Mouse (Mus musculus) c-Kit-positive CD71-positive TER-119-positive erythroid progenitor cells, embryonic 14.5 days (primary cell): ENCODE results near the gene Gorasp1.
A peak's percentile ranks its signal among the peaks of the same experiment; 100 is the strongest.

ENCODE experiments used
- DNase-seq: peaks from one replicate; pipeline ENCODE4 v3.0.0-alpha.2; 2013; ENCODE audit warnings: low spot score

Gene Gorasp1

DNA sequence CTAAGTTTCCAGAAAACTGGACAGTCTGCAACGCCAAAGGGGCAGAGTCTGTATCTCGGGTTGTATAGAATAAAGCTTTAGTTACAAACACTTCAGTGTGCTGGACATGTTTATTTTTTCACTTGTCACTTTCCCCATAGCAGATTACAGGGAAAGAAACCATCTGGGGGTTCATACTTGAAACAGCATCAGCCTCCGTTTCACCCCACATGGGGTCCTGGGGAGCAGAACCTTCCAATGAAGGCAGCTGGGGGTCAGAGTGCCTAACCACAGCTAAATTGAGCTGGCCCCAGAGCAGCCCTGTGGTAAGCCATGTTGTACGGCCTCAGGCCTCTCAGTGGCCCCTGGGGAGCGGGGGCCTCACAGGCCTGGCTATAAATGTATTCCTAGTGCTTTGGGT is 10.9 kb downstream of the Gorasp1 start:
- no peak for DNase-seq

DNA sequence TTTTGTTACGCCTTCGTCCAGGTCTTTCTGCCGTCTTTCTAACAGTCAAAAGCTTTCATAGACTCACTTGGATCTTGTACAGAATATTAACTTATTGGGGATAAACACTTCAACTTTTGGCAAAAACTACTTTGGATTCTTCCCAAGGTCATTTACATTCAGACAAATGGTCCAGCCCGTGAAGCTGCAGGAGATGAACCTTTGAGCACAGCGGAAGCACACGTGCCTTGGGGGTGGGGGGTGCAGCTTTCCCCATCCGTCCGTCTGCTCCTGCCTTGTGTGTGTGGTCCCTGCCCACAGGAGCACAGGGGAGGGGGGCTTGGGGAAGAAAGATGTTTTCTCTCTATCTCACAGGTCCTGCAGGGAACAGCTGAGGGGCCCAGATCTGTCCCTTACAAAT is 11.6 kb downstream of the Gorasp1 start:
- DNase-seq, result no peak

DNA sequence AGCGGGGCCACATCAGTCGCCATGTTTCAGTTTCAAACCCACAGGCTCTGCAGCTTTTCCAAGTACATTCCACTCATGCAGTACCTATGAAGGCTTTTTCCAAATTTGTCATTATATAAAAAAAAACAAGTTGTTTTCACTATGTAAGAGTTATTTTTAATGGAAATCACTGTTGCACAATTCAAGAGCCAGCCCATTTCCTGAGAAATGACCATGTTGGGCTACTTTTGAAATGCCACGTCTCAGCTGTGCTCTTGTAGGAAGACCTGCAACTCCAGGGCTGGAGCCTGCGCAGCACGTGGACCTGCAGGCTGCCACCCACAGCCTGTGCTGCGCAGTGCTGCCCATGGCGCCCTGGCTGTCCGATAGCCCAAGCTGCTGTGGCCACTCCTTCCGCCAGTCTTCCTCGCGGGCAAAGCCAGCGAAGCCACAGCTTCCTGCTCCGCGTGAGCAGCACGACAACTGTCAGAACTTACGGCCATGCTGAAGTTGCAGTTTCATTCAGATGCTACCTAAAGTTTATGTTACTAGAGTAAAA is 12.2 kb downstream of the Gorasp1 start:
- DNase-seq, result no peak

GRCm38 (mm10) chr9:119923462-119923861 is 13.9 kb downstream of the Gorasp1 start:
- DNase-seq, result no peak

GRCm38 (mm10) chr9:119919858-119920257 is 17.5 kb downstream of the Gorasp1 start:
- no peak for DNase-seq

DNA sequence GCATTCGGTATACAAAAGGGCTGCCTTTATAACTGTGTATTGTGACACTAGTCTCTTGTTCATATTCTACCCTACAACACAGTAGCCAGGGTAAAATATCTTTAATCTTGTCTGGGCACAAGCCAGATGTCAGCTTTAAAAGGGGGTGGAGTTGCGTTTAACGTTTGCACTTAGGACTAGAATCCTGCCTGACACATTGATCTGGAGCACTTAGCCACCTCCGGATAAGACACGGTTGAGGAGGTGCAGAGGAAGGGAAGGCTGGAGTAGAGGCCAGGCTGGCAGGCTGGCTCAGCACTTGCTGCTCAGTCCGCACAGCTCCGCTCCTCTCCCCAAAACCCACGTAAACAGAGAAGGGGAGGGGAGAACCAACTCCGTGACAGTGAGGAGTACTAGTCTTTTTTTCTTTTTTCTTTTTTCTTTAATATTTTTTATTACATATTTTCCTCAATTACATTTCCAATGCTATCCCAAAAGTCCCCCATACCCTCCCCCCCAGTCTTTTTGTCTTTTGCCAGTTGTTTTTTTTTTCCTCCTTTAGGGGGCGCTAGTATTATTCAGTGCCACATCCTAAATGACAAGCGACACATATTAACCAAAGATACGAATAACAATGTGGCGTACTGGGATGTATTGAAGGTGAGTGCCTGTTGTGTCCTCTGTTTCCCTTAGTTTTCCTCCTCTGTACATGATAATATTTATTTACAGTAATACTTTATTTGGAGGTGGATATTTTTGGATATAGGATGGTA is 24.1 kb downstream of the Gorasp1 start:
- DNase-seq, result no peak

- no peak for DNase-seq
Measured at GRCm38 (mm10) chr9:119909931-119910330, 27.4 kb downstream of the Gorasp1 start.

- no peak for DNase-seq
Measured at GRCm38 (mm10) chr9:119908708-119909107, 28.7 kb downstream of the Gorasp1 start.

DNA sequence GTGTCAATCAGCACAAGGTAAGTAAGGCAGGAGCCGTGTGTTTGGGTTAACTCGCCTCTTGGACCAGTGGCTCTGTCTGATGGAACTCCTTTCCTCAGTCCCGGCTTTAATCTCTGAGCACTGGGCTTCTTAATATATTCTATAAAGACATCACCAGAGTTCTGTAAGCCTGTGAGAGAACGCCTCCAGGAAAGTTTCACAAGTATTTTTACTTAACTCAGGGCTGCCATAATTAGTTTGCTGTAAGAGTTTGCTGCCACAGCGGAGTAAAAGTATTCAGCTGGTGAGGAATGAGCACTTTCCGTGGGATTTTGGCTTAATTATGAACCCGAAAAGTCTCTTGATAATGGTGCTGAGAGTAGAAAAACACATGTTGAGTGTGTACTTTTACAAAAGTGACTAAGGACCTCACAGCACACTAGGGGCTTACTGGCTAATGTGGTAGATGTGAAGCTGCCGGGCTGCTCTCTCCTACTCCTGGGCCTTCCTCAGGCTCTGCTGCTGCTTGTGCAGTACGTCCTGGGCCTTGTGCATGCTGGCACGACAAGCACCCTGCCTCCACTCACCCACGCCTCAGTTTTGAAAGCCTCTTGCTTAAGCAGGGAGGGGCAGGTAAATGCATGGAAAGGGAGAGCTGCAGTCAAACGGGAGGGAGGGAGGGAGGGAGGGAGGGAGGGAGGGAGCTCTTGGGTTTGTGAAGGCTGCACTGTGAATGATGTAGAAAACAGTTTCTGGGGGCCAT is 34.8 kb downstream of the Gorasp1 start:
- no peak for DNase-seq

DNA sequence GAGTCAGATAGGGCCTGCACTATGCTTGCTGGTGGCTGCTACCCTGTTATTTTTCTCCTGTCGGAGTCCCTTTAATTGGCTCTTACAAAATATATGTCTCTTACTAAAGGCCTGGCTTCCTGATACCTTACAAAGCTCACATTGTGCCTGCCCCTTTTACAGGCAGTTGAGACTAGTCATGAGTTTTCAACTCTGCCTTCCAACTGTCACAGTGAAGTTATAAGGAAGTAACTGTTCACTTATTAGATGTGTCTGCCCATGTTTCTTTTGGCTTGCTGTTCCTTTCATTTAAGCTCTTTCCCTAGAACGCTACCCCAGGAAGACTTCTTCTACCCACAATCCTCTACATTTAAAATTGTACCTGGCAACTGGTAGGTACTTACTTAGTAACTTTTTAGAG is 37.9 kb downstream of the Gorasp1 start:
- DNase-seq, result no peak

GRCm38 (mm10) chr9:119895040-119895721 is 42.2 kb downstream of the Gorasp1 start:
- DNase-seq, result no peak

DNA sequence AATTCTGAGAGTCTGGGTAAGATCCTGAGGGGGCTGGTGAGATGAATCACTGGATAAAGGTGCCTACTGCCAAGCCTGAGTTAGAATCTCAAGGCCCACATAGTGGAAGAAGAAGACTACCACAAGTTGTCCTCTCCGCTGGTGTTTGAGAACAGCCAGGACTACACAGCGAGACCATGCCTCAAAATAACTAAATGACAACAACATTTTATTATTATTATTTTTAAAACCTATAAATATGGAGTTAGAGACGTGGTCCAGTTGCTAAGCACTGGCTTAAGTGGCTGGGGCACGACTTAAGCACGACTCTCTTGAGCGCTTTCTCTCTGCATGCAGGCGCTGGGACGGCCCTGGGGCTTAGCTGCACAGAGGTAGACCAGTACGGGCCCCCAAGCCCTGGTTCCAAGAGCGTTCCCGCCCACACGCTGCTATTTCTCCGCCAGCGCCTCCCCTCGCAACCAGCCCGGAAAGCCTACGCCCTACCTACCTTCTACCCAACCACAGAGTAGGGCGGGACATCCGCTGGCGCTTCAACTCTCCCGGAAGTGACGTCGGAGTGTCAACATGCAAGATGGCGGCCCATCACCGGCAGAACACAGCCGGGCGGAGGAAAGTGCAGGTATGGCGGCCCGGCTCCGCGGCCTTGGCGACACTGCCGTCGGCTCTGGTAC is 42.9 kb downstream of the Gorasp1 start, which contains the start of gene Wdr48:
Gene Wdr48 (plus strand): TSS at position 540 of the 671 bp plus-strand sequence.
- DNase-seq, result peak; percentile 98

GRCm38 (mm10) chr9:119893881-119894280 is 43.5 kb downstream of the Gorasp1 start:
- DNase-seq, result no peak

DNA sequence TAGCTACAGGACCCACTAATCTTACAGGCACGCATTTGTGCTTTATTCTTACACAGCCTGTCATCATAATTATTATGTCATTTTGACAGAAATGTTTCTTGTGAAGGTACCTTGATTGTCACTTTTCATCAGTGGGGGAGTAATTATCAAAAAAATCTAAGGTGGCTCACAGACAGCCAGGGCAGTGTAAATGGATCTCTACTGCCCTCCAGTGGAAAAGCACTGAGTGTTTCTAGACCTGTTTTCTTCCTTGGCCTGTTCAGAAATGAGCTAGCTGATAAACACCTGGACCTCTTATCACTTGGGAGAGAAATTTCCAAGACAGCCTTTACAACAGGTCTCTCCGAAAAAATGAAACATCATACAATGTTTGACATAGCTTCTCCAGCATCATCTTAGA is 46.7 kb downstream of the Gorasp1 start:
- DNase-seq, result no peak

- DNase-seq, result no peak
Measured at GRCm38 (mm10) chr9:119889446-119889845, 47.9 kb downstream of the Gorasp1 start.

- no peak for DNase-seq
Measured at GRCm38 (mm10) chr9:119888843-119889246, 48.5 kb downstream of the Gorasp1 start.

- no peak for DNase-seq
Measured at GRCm38 (mm10) chr9:119887144-119887901, 50.0 kb downstream of the Gorasp1 start.
